Mouse (Mus musculus) MEL (cell line): Measurements from ENCODE around the gene Prg4. TPM values are rescaled to one million over a fixed set of nuclear protein-coding genes. Genes with fewer than 3 reads are reported as not detected.

Experiments used
- DNase-seq: peaks from one replicate; pipeline ENCODE4 v3.0.0; 2011; ENCODE audit warnings: low read depth, low spot score
- H3K27ac ChIP-seq: 2 replicates; pipeline ENCODE4 v1.5.1; 2012; ENCODE audit warnings: low read depth, mild to moderate bottlenecking, control low read depth, low read length, moderate library complexity; ENCODE audit not compliant: control insufficient read depth
- H3K27me3 ChIP-seq, 2 experiments: fragments of 150-350 bp in 1 of 2; sonication (generic) in 1 of 2; 2 replicates each; pipeline ENCODE4 v1.6.1; 2012; ENCODE audit warnings: low read length in 2 of 2, mild to moderate bottlenecking in 2 of 2, improper control_type of control experiment in 1 of 2, moderate library complexity in 1 of 2; ENCODE audit not compliant: insufficient read depth in 2 of 2, control insufficient read depth in 1 of 2
- H3K36me3 ChIP-seq, 2 experiments: 2 replicates each; pipeline ENCODE4 v1.6.1; 2012 to 2014; ENCODE audit warnings: low read length in 2 of 2, improper control_type of control experiment in 1 of 2, inconsistent platforms in 1 of 2, mild to moderate bottlenecking in 1 of 2; ENCODE audit not compliant: insufficient read depth in 2 of 2, control insufficient read depth in 1 of 2
- H3K4me1 ChIP-seq, 2 experiments: fragments of 150-350 bp in 1 of 2; sonication (generic) in 1 of 2; 2 replicates each; pipeline ENCODE4 v1.6.1; 2012; ENCODE audit warnings: low read length in 2 of 2, improper control_type of control experiment in 1 of 2, mild to moderate bottlenecking in 1 of 2; ENCODE audit not compliant: insufficient read depth in 2 of 2, control insufficient read depth in 1 of 2
- H3K4me3 ChIP-seq, 2 experiments: fragments of 150-350 bp in 1 of 2; sonication (generic) in 1 of 2; 2 replicates each; pipeline ENCODE4 v1.5.1; 2012; ENCODE audit warnings: low read depth in 2 of 2, low read length in 2 of 2, mild to moderate bottlenecking in 2 of 2, moderate library complexity in 2 of 2, control low read depth in 1 of 2, improper control_type of control experiment in 1 of 2; ENCODE audit not compliant: control insufficient read depth in 1 of 2, insufficient read depth in 1 of 2
- H3K79me2 ChIP-seq: 2 replicates; pipeline ENCODE4 v1.6.1; 2012; ENCODE audit warnings: mild to moderate bottlenecking, low read length, moderate library complexity; ENCODE audit not compliant: control insufficient read depth, poor library complexity, insufficient read depth
- H3K9ac ChIP-seq: 2 replicates; pipeline ENCODE4 v1.6.1; 2012; ENCODE audit warnings: low read depth, mild to moderate bottlenecking, control low read depth, low read length, moderate library complexity; ENCODE audit not compliant: control insufficient read depth, poor library complexity, severe bottlenecking
- H3K9me3 ChIP-seq: fragments of 150-350 bp; sonication (generic); replicated peaks from 2 replicates; pipeline ENCODE4 v1.6.1; 2012; ENCODE audit warnings: mild to moderate bottlenecking, low read length, improper control_type of control experiment, moderate library complexity; ENCODE audit not compliant: insufficient read depth
- CHD1 ChIP-seq: IDR thresholded peaks from 2 replicates; pipeline ENCODE4 v1.6.1; 2012; ENCODE audit warnings: low read depth, mild to moderate bottlenecking, inconsistent platforms, low read length, improper control_type of control experiment
- CHD2 ChIP-seq: IDR thresholded peaks from 2 replicates; pipeline ENCODE4 v1.6.1; 2011; ENCODE audit warnings: low read length, improper control_type of control experiment
- E2F4 ChIP-seq: IDR thresholded peaks from 2 replicates; pipeline ENCODE4 v1.6.1; 2011; ENCODE audit warnings: low read depth, low read length, improper control_type of control experiment, borderline replicate concordance
- ELF1 ChIP-seq: IDR thresholded peaks from 2 replicates; pipeline ENCODE4 v1.6.1; 2014; ENCODE audit warnings: low read depth, mild to moderate bottlenecking, inconsistent platforms, low read length, improper control_type of control experiment, moderate library complexity
- EP300 ChIP-seq, 2 experiments: IDR thresholded peaks; 2 replicates each; pipeline ENCODE4 v1.6.1; 2011; ENCODE audit warnings: improper control_type of control experiment in 2 of 2, low read length in 2 of 2, low read depth in 1 of 2, mild to moderate bottlenecking in 1 of 2
- GABPA ChIP-seq: IDR thresholded peaks from 2 replicates; pipeline ENCODE4 v1.6.1; 2012; ENCODE audit warnings: low read depth, mild to moderate bottlenecking, inconsistent platforms, low read length, improper control_type of control experiment, moderate library complexity
- GATA1 ChIP-seq: IDR thresholded peaks from 2 replicates; pipeline ENCODE4 v1.6.1; 2011; ENCODE audit warnings: low read depth, low read length, improper control_type of control experiment
- HCFC1 ChIP-seq: IDR thresholded peaks from 2 replicates; pipeline ENCODE4 v1.6.1; 2012; ENCODE audit warnings: low read depth, mild to moderate bottlenecking, inconsistent platforms, low read length, improper control_type of control experiment, moderate library complexity
- JUND ChIP-seq: IDR thresholded peaks from 2 replicates; pipeline ENCODE4 v1.6.1; 2011; ENCODE audit warnings: low read depth, mild to moderate bottlenecking, improper control_type of control experiment, low read length
- MAFK ChIP-seq: IDR thresholded peaks from 2 replicates; pipeline ENCODE4 v1.6.1; 2011; ENCODE audit warnings: low read depth, mild to moderate bottlenecking, low read length, improper control_type of control experiment, borderline replicate concordance
- MAZ ChIP-seq: IDR thresholded peaks from 2 replicates; pipeline ENCODE4 v1.6.1; 2012; ENCODE audit warnings: low read depth, mild to moderate bottlenecking, inconsistent platforms, low read length, improper control_type of control experiment
- MEF2A ChIP-seq: IDR thresholded peaks from 2 replicates; pipeline ENCODE4 v1.6.1; 2014; ENCODE audit warnings: low read depth, mild to moderate bottlenecking, inconsistent platforms, low read length, improper control_type of control experiment; ENCODE audit not compliant: poor library complexity, insufficient replicate concordance, severe bottlenecking; ENCODE audit errors: extremely low read depth
- NELFE ChIP-seq: IDR thresholded peaks from 2 replicates; pipeline ENCODE4 v1.6.1; 2011; ENCODE audit warnings: low read depth, low read length, improper control_type of control experiment
- NRF1 ChIP-seq: IDR thresholded peaks from 2 replicates; pipeline ENCODE4 v1.6.1; 2014; ENCODE audit warnings: low read depth, mild to moderate bottlenecking, inconsistent platforms, low read length, improper control_type of control experiment, moderate library complexity; ENCODE audit not compliant: poor library complexity, insufficient read depth, severe bottlenecking
- POLR2AphosphoS5 ChIP-seq: IDR thresholded peaks from 2 replicates; pipeline ENCODE4 v1.6.1; 2012; ENCODE audit warnings: low read depth, borderline replicate concordance, mild to moderate bottlenecking, inconsistent platforms, low read length, moderate library complexity, mixed read lengths
- RAD21 ChIP-seq: IDR thresholded peaks from 2 replicates; pipeline ENCODE4 v1.6.1; 2011; ENCODE audit warnings: mild to moderate bottlenecking, low read depth, low read length, improper control_type of control experiment
- RCOR1 ChIP-seq: IDR thresholded peaks from 2 replicates; pipeline ENCODE4 v1.6.1; 2012; ENCODE audit warnings: low read depth, mild to moderate bottlenecking, inconsistent platforms, low read length, improper control_type of control experiment
- TAL1 ChIP-seq: IDR thresholded peaks from 2 replicates; pipeline ENCODE4 v1.6.1; 2012; ENCODE audit warnings: mild to moderate bottlenecking, inconsistent platforms, low read length, moderate library complexity, mixed read lengths
- USF1 ChIP-seq: IDR thresholded peaks from 2 replicates; pipeline ENCODE4 v1.6.1; 2014; ENCODE audit warnings: low read depth, mild to moderate bottlenecking, inconsistent platforms, low read length, improper control_type of control experiment, moderate library complexity
- ZC3H11A ChIP-seq: IDR thresholded peaks from 2 replicates; pipeline ENCODE4 v1.6.1; 2012; ENCODE audit warnings: low read depth, mild to moderate bottlenecking, inconsistent platforms, low read length, improper control_type of control experiment
- ZKSCAN1 ChIP-seq: IDR thresholded peaks from 2 replicates; pipeline ENCODE4 v1.6.1; 2012; ENCODE audit warnings: low read depth, mild to moderate bottlenecking, inconsistent platforms, low read length, improper control_type of control experiment, moderate library complexity
- ZMIZ1 ChIP-seq: IDR thresholded peaks from 2 replicates; pipeline ENCODE4 v1.6.1; 2012; ENCODE audit warnings: low read depth, mild to moderate bottlenecking, inconsistent platforms, low read length, improper control_type of control experiment, moderate library complexity
- ZNF384 ChIP-seq: IDR thresholded peaks from 2 replicates; pipeline ENCODE4 v1.6.1; 2012; ENCODE audit warnings: low read depth, mild to moderate bottlenecking, inconsistent platforms, low read length, improper control_type of control experiment
- polyA plus RNA-seq, 2 experiments: library from polyadenylated mRNA; stranded (reverse) in 1 of 2; unstranded in 1 of 2; fragments of >175 nt in 1 of 2; fragments of >200 nt in 1 of 2; gene quantifications; 2 replicates each; pipeline versions ENCODE4 v1.2.1 to v1.2.4; 2012; ENCODE audit warnings: low replicate concordance in 2 of 2, low read depth in 1 of 2; ENCODE audit not compliant: insufficient read length in 2 of 2, insufficient read depth in 1 of 2, missing spikeins in 1 of 2
- total RNA-seq: library from RNA; depleted of rRNA; stranded (reverse); fragments of 300-350 nt; gene quantifications from 2 replicates; pipeline ENCODE4 v1.2.3, GENCODE M21; 2012

Prg4 gene
- total and polyA plus RNA-seq, 3 experiments = 0.19 to 0.42 TPM; not detected in 1

DNA sequence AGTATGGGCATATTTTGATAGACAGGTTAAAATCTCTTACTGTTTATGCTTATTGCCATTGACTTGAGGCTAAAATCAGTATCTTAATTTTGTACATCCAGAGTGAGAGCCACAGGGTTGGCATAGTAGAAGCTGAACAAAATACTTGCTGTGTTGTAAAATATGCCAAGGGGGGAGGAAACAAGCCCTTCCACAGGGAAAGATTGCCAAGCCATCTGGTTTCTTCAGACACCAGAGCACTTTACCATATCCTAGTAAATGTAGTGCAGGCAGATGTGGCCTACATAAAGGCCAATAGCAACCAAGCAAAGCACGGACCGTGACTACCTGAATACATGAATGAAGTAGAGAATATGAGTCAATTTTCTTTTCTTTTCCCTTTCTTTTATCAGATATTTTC lies 23.2 kb upstream of the Prg4 start:
- no peak overlapping the region for H3K27ac ChIP-seq
- peaks cover 0 to 2% of the 10 kb centered on the region in 2 experiments; a peak in 2 of 4 replicates for H3K27me3 ChIP-seq
- DNase-seq = no peak
- H3K4me1 ChIP-seq = no peaks in the 10 kb centered on the region
- H3K79me2 ChIP-seq = no peaks in the 10 kb centered on the region
- no peaks in the 10 kb centered on the region for H3K36me3 ChIP-seq
- no peak for TF ChIP-seq POLR2AphosphoS5
- TF ChIP-seq CHD1 = no peak
- TF ChIP-seq MAZ = no peak
- no peak for TF ChIP-seq ZC3H11A
- TF ChIP-seq CHD2 = no peak
- no peak overlapping the region for H3K9ac ChIP-seq
- H3K9me3 ChIP-seq = no peaks in the 10 kb centered on the region
- no peak overlapping the region for H3K4me3 ChIP-seq

DNA sequence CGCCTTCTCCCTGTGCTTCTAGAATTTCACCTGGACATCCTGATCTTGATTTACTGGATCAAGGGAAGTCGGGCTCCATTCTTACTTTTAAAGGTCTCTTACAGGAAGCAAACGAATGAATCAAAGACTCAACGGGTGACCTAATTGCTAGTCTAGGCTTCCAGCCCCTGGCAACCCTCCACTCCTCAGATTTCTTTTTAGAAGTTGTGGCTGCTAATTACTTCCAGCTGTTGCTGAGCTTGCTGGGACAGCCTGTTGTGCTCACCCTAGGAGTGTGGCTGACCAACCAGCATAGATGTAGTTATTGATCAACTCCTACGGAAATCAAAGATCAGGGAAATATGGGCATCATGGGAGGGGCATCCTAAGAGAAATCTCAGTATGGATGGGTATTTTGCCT lies 14.7 kb upstream of the Prg4 start:
- H3K4me1 ChIP-seq = no peaks in the 10 kb centered on the region
- DNase-seq = no peak
- H3K36me3 ChIP-seq = no peaks in the 10 kb centered on the region
- no peak overlapping the region for H3K9ac ChIP-seq
- no peak overlapping the region for H3K27ac ChIP-seq
- no peak overlapping the region for H3K4me3 ChIP-seq
- no peaks in the 10 kb centered on the region for H3K79me2 ChIP-seq
- TF ChIP-seq JUND (no peak), ZMIZ1 (no peak), ZC3H11A (no peak), EP300 (IDR thresholded peaks at IDR 0.05; ENCODE audit: low read depth in 1 of 2, low read length in 2 of 2) (no peak), ZNF384 (no peak), MAFK (no peak), ELF1 (no peak), RCOR1 (no peak), TAL1 (no peak), GABPA (no peak), E2F4 (no peak), MEF2A (no peak), GATA1 (no peak), ZKSCAN1 (no peak), NRF1 (no peak), CHD1 (no peak), NELFE (no peak), RAD21 (no peak), HCFC1 (no peak), USF1 (no peak)
- H3K9me3 ChIP-seq = no peaks in the 10 kb centered on the region
- no peaks in the 10 kb centered on the region for H3K27me3 ChIP-seq
